Mouse (Mus musculus) lung, embryonic 14.5 days (tissue): ENCODE data around the gene Golga5. TPM values are rescaled to one million over a fixed set of nuclear protein-coding genes. Genes with fewer than 3 reads are reported as not detected.
A peak's percentile ranks its signal among the peaks of the same experiment; 100 is the strongest.

Source experiments
- ATAC-seq: fragments of 200-750 bp; cut with Nextera tagmentation; 2 replicates; pipeline ENCODE4 v1.8.0; 2017; ENCODE audit warnings: mild to moderate bottlenecking, moderate TSS enrichment, moderate library complexity; ENCODE audit not compliant: insufficient read depth
- DNase-seq: peaks from one replicate; pipeline ENCODE4 v3.0.0-alpha.2; 2015
- H3K27ac ChIP-seq: fragments of 300-500 bp; sonication (generic); 2 replicates; pipeline ENCODE4 v1.5.1; 2014; ENCODE audit warnings: low read depth, mild to moderate bottlenecking, moderate library complexity
- H3K27me3 ChIP-seq: fragments of 300-500 bp; sonication (generic); 2 replicates; pipeline ENCODE4 v1.6.1; 2014; ENCODE audit warnings: low read length, control low read depth; ENCODE audit not compliant: insufficient read depth
- H3K36me3 ChIP-seq: fragments of 300-500 bp; sonication (generic); 2 replicates; pipeline ENCODE4 v1.6.1; 2014; ENCODE audit warnings: control low read depth; ENCODE audit not compliant: insufficient read depth
- H3K4me1 ChIP-seq: fragments of 300-500 bp; sonication (generic); 2 replicates; pipeline ENCODE4 v1.6.1; 2014; ENCODE audit warnings: antibody characterized with exemption, control low read depth; ENCODE audit not compliant: insufficient read depth
- H3K4me2 ChIP-seq: fragments of 300-500 bp; sonication (generic); 2 replicates; pipeline ENCODE4 v1.6.1; 2014; ENCODE audit warnings: mild to moderate bottlenecking
- H3K4me3 ChIP-seq: fragments of 300-500 bp; sonication (generic); 2 replicates; pipeline ENCODE4 v1.5.1; 2014; ENCODE audit warnings: low read depth, low read length
- H3K9ac ChIP-seq: fragments of 300-500 bp; sonication (generic); 2 replicates; pipeline ENCODE4 v1.6.1; 2014
- H3K9me3 ChIP-seq: fragments of 300-500 bp; sonication (generic); 2 replicates; pipeline ENCODE4 v1.6.1; 2016; ENCODE audit warnings: low read depth, low read length, control low read depth
- CTCF ChIP-seq: IDR thresholded peaks from 2 replicates; pipeline ENCODE4 v1.5.1; 2016; ENCODE audit warnings: antibody characterized with exemption, low read depth
- WGBS: fragments of 180-500 bp; shearing (Covaris S2); extraction: QIAGEN DNeasy Blood & Tissue Kit; methylation state at CpG from one replicate; pipeline ENCODE4 v1.1.7; 2014; 5-methylcytosine and 5-hydroxymethylcytosine counted together
- polyA plus RNA-seq: library from polyadenylated mRNA; unstranded; fragments of >200 nt; fragmentation: Nextera tagmentation; extraction: Ambion mirVana; gene quantifications from 2 replicates; pipeline ENCODE4 v1.2.1, GENCODE M21; 2014

Gene Golga5
- polyA plus RNA-seq, 1 experiment from 2014 or later: 29.4 TPM

- ATAC-seq: no peak
- WGBS: 39% methylated on average over 2 of the region's 2 CpGs
- no peaks in the 10 kb centered on the region for H3K9me3 ChIP-seq
- no peak overlapping the region for H3K4me3 ChIP-seq
- DNase-seq: no peak
- H3K27ac ChIP-seq: no peak overlapping the region
- H3K27me3 ChIP-seq: no peaks in the 10 kb centered on the region
- H3K4me1 ChIP-seq: no peaks in the 10 kb centered on the region
- no peak for TF ChIP-seq CTCF
- peaks cover 5% of the 10 kb centered on the region; the same call in 1 of the 2 replicates for H3K36me3 ChIP-seq
- H3K4me2 ChIP-seq: no peak overlapping the region
- no peak overlapping the region for H3K9ac ChIP-seq
Measured at GRCm38 (mm10) chr12:102424456-102424855, 44.5 kb upstream of the Golga5 start.

- ATAC-seq (peak; percentile 29; the same call in 1 of the 2 replicates), DNase-seq (no peak)
- no peak overlapping the region for H3K4me2 ChIP-seq
- peaks cover 5% of the 10 kb centered on the region; the same call in 1 of the 2 replicates for H3K36me3 ChIP-seq
- no peak overlapping the region for H3K9ac ChIP-seq
- H3K27me3 ChIP-seq: no peaks in the 10 kb centered on the region
- H3K4me1 ChIP-seq: no peaks in the 10 kb centered on the region
- H3K4me3 ChIP-seq: no peak overlapping the region
- H3K27ac ChIP-seq: no peak overlapping the region
- TF ChIP-seq CTCF: no peak
- H3K9me3 ChIP-seq: no peaks in the 10 kb centered on the region
- 66% methylated on average over 4 of the region's 4 CpGs for WGBS
Measured at GRCm38 (mm10) chr12:102425048-102425578, 43.8 kb upstream of the Golga5 start.

- no peak overlapping the region for H3K4me3 ChIP-seq
- H3K9ac ChIP-seq: no peak overlapping the region
- H3K27ac ChIP-seq: no peak overlapping the region
- peaks cover 5% of the 10 kb centered on the region; the same call in 1 of the 2 replicates for H3K36me3 ChIP-seq
- H3K9me3 ChIP-seq: no peaks in the 10 kb centered on the region
- TF ChIP-seq CTCF: no peak
- peak; percentile 63; the same call in 1 of the 2 replicates for ATAC-seq
- DNase-seq: no peak
- no peaks in the 10 kb centered on the region for H3K4me1 ChIP-seq
- 94% methylated on average over 7 of the region's 7 CpGs for WGBS
- no peaks in the 10 kb centered on the region for H3K27me3 ChIP-seq
- no peak overlapping the region for H3K4me2 ChIP-seq
Measured at GRCm38 (mm10) chr12:102426285-102426684, 42.6 kb upstream of the Golga5 start.

- Histone ChIP-seq H3K36me3 (peaks cover 5% of the 10 kb centered on the region; the same call in 1 of the 2 replicates), H3K27me3 (no peaks in the 10 kb centered on the region), H3K4me1 (no peaks in the 10 kb centered on the region), H3K27ac (no peak overlapping the region), H3K4me2 (no peak overlapping the region), H3K4me3 (no peak overlapping the region), H3K9ac (no peak overlapping the region), H3K9me3 (no peaks in the 10 kb centered on the region)
- ATAC-seq (no peak), DNase-seq (no peak)
- WGBS: 90% methylated on average over 5 of the region's 5 CpGs
- TF ChIP-seq CTCF: no peak
Measured at GRCm38 (mm10) chr12:102429656-102430055, 39.3 kb upstream of the Golga5 start.

GRCm38 (mm10) chr12:102430228-102430627 lies 38.7 kb upstream of the Golga5 start:
- DNase-seq: no peak
- Histone ChIP-seq H3K9ac (no peak overlapping the region), H3K4me1 (no peaks in the 10 kb centered on the region), H3K4me3 (no peak overlapping the region), H3K36me3 (peaks cover 5% of the 10 kb centered on the region; the same call in 1 of the 2 replicates), H3K27ac (no peak overlapping the region), H3K27me3 (no peaks in the 10 kb centered on the region), H3K9me3 (no peaks in the 10 kb centered on the region), H3K4me2 (no peak overlapping the region)
- WGBS: 81% methylated on average over 4 of the region's 4 CpGs
- TF ChIP-seq CTCF: no peak
- ATAC-seq: no peak

GRCm38 (mm10) chr12:102432238-102432637 lies 36.7 kb upstream of the Golga5 start:
- 74% methylated on average over 12 of the region's 12 CpGs for WGBS
- Histone ChIP-seq H3K4me1 (no peaks in the 10 kb centered on the region), H3K36me3 (no peaks in the 10 kb centered on the region), H3K9me3 (no peaks in the 10 kb centered on the region), H3K4me3 (no peak overlapping the region), H3K27ac (no peak overlapping the region), H3K9ac (no peak overlapping the region), H3K4me2 (no peak overlapping the region), H3K27me3 (no peaks in the 10 kb centered on the region)
- no peak for DNase-seq
- no peak for TF ChIP-seq CTCF
- ATAC-seq: no peak

GRCm38 (mm10) chr12:102434107-102434506 lies 34.8 kb upstream of the Golga5 start:
- H3K4me3 ChIP-seq: no peak overlapping the region
- H3K4me2 ChIP-seq: no peak overlapping the region
- H3K9me3 ChIP-seq: no peaks in the 10 kb centered on the region
- ATAC-seq (no peak), DNase-seq (no peak)
- no peaks in the 10 kb centered on the region for H3K36me3 ChIP-seq
- H3K4me1 ChIP-seq: peaks cover 4% of the 10 kb centered on the region; the same call in 1 of the 2 replicates
- 86% methylated on average over 4 of the region's 4 CpGs for WGBS
- no peak overlapping the region for H3K27ac ChIP-seq
- TF ChIP-seq CTCF: no peak
- H3K9ac ChIP-seq: no peak overlapping the region
- H3K27me3 ChIP-seq: no peaks in the 10 kb centered on the region
